8 mouse cellular contexts compared by ENCODE assay signal in genomic region chr11:68973250-68974058, GRCm38 (mm10). TPM values are rescaled to one million over a fixed set of nuclear protein-coding genes. Genes with fewer than 3 reads are reported as not detected.
DNase-seq lines count a peak whose midpoint lies in the region; ATAC-seq lines count a peak whose summit lies in the region.
"Not testable (repeated sequence)": the region's sequence is repeated elsewhere in the genome, so short reads cannot be mapped to it uniquely, and the experiment has no call there.

No protein-coding gene starts in this region.

- peak overlapping the region; percentile 53 for H3K4me2 ChIP-seq in embryonic facial prominence, embryonic 14.5 days (ENCODE audit: low read depth, low read length)
- H3K4me2 ChIP-seq in limb, embryonic 13.5 days (replicated peaks) = peak overlapping the region; percentile 70
- peak overlapping the region; percentile 79 for H3K4me2 ChIP-seq in midbrain, embryonic 15.5 days

- H3K36me3 ChIP-seq in embryonic facial prominence, embryonic 14.5 days (ENCODE audit: control insufficient read depth, insufficient read depth, low read length); limb, embryonic 13.5 days; midbrain, embryonic 15.5 days (replicated peaks): not testable (repeated sequence)

- under 1% methylated on average over 37 of the region's 38 CpGs for WGBS in embryonic facial prominence, embryonic 14.5 days
- WGBS in limb, embryonic 13.5 days = under 1% methylated on average over 38 of the region's 38 CpGs
- under 1% methylated on average over 38 of the region's 38 CpGs for WGBS in midbrain, embryonic 15.5 days

- H3K27me3 ChIP-seq in embryonic facial prominence, embryonic 14.5 days (replicated peaks; ENCODE audit: control insufficient read depth, insufficient read depth, low read length); limb, embryonic 13.5 days; midbrain, embryonic 15.5 days (replicated peaks): not testable (repeated sequence)

- ATAC-seq in embryonic facial prominence, embryonic 14.5 days (ENCODE audit: low read depth) = peak; percentile 90
- ATAC-seq in limb, embryonic 13.5 days (ENCODE audit: low FRiP score, low read depth) = peak; percentile 94
- peak; percentile 86 for ATAC-seq in midbrain, embryonic 15.5 days (replicated peaks)

- H3K9me3 ChIP-seq in embryonic facial prominence, embryonic 14.5 days (ENCODE audit: control insufficient read depth, low read length); limb, embryonic 13.5 days; midbrain, embryonic 15.5 days: not testable (repeated sequence)

- H3K9ac ChIP-seq in embryonic facial prominence, embryonic 14.5 days (ENCODE audit: low read depth, low read length) = peak overlapping the region; percentile 39
- peak overlapping the region; percentile 60 for H3K9ac ChIP-seq in limb, embryonic 13.5 days
- peak overlapping the region; percentile 12; the same call in 1 of the 2 replicates for H3K9ac ChIP-seq in midbrain, embryonic 15.5 days

- H3K4me1 ChIP-seq in embryonic facial prominence, embryonic 14.5 days (ENCODE audit: control insufficient read depth, insufficient read depth, low read length) = not testable (repeated sequence)
- peaks cover 14% of the 10 kb centered on the region for H3K4me1 ChIP-seq in limb, embryonic 13.5 days
- peaks cover 13% of the 10 kb centered on the region for H3K4me1 ChIP-seq in midbrain, embryonic 15.5 days

- DNase-seq in 3T3-L1 (ENCODE audit: low read depth, low spot score) = peak; percentile 89
- DNase-seq in adrenal gland, postnatal 4 days (ENCODE audit: low spot score in 2 of 2) = peak; percentile 75 to 78
- DNase-seq in embryonic facial prominence, embryonic 14.5 days (ENCODE audit: low spot score) = peak; percentile 91
- peak; percentile 89 for DNase-seq in heart, adult 8-10 months (ENCODE audit: low spot score)
- DNase-seq in kidney, adult 8-10 months = peak; percentile 85 to 90
- DNase-seq in spleen, adult 18-20 months = peak; percentile 52 to 71

- not testable (repeated sequence) for H3K27ac ChIP-seq in embryonic facial prominence, embryonic 14.5 days (replicated peaks; ENCODE audit: low read depth, low read length); limb, embryonic 13.5 days; midbrain, embryonic 15.5 days

- peak overlapping the region; percentile 47 for H3K4me3 ChIP-seq in embryonic facial prominence, embryonic 14.5 days (ENCODE audit: low read depth, low read length)
- H3K4me3 ChIP-seq in limb, embryonic 13.5 days = peak overlapping the region; percentile 49
- peak overlapping the region; percentile 44 for H3K4me3 ChIP-seq in midbrain, embryonic 15.5 days

RNA-seq across cellular contexts. Expression of gene Rangrf, which starts 1.5 kb away (rescaled TPM):
- 10 to 100 TPM; 19.4 to 20.1 TPM for total RNA-seq in adrenal gland, postnatal 4 days (2021)
- 44.9 and 50.1 TPM in 2 replicates for polyA plus RNA-seq in embryonic facial prominence, embryonic 14.5 days (2014; fragmentation: Nextera tagmentation; extraction: Ambion mirVana)
- 10 to 100 TPM; 81.3 to 98.3 (median 89.4) TPM for total RNA-seq in heart, adult 8-10 months (2022)
- 54.5 and 58.1 TPM in 2 replicates for polyA plus RNA-seq in limb, embryonic 13.5 days (2015; fragmentation: Nextera tagmentation; extraction: Ambion mirVana)
- polyA plus RNA-seq in midbrain, embryonic 15.5 days (2015; fragmentation: Nextera tagmentation; extraction: Ambion mirVana) = 22.0 and 22.7 TPM in 2 replicates

RNA-seq across cellular contexts. Expression of gene Slc25a35, which starts 5.5 kb away (rescaled TPM):
- total RNA-seq in adrenal gland, postnatal 4 days (2021) = 1 to 10 TPM; 5.8 to 5.9 TPM
- 3.4 and 5.0 TPM in 2 replicates for polyA plus RNA-seq in embryonic facial prominence, embryonic 14.5 days (2014; fragmentation: Nextera tagmentation; extraction: Ambion mirVana)
- 1 to 10 TPM; 3.4 to 8.3 (median 6.3) TPM for total RNA-seq in heart, adult 8-10 months (2022)
- 2.4 and 3.0 TPM in 2 replicates for polyA plus RNA-seq in limb, embryonic 13.5 days (2015; fragmentation: Nextera tagmentation; extraction: Ambion mirVana)
- polyA plus RNA-seq in midbrain, embryonic 15.5 days (2015; fragmentation: Nextera tagmentation; extraction: Ambion mirVana) = 1.3 and 1.6 TPM in 2 replicates

RNA-seq across cellular contexts. Expression of gene Arhgef15, which starts 16.2 kb away (rescaled TPM):
- 10 to 100 TPM; 28.6 to 29.5 TPM for total RNA-seq in adrenal gland, postnatal 4 days (2021)
- 7.3 and 8.9 TPM in 2 replicates for polyA plus RNA-seq in embryonic facial prominence, embryonic 14.5 days (2014; fragmentation: Nextera tagmentation; extraction: Ambion mirVana)
- total RNA-seq in heart, adult 8-10 months (2022) = 10 to 100 TPM; 26.6 to 30.9 (median 30.1) TPM
- 6.3 and 7.2 TPM in 2 replicates for polyA plus RNA-seq in limb, embryonic 13.5 days (2015; fragmentation: Nextera tagmentation; extraction: Ambion mirVana)
- polyA plus RNA-seq in midbrain, embryonic 15.5 days (2015; fragmentation: Nextera tagmentation; extraction: Ambion mirVana) = 24.2 and 28.7 TPM in 2 replicates

RNA-seq across cellular contexts. Expression of gene Pfas, which starts 34.8 kb away (rescaled TPM):
- 10 to 100 TPM; 37.5 to 42.3 TPM for total RNA-seq in adrenal gland, postnatal 4 days (2021)
- polyA plus RNA-seq in embryonic facial prominence, embryonic 14.5 days (2014; fragmentation: Nextera tagmentation; extraction: Ambion mirVana) = 19.1 and 21.9 TPM in 2 replicates
- total RNA-seq in heart, adult 8-10 months (2022) = 1 to 10 TPM; 4.5 to 8.2 (median 5.3) TPM
- polyA plus RNA-seq in limb, embryonic 13.5 days (2015; fragmentation: Nextera tagmentation; extraction: Ambion mirVana) = 39.6 and 40.6 TPM in 2 replicates
- polyA plus RNA-seq in midbrain, embryonic 15.5 days (2015; fragmentation: Nextera tagmentation; extraction: Ambion mirVana) = 16.9 and 18.7 TPM in 2 replicates

RNA-seq across cellular contexts. Expression of gene Ctc1, which starts 42.3 kb away (rescaled TPM):
- total RNA-seq in adrenal gland, postnatal 4 days (2021) = 10 to 100 TPM; 50.2 to 51.3 TPM
- polyA plus RNA-seq in embryonic facial prominence, embryonic 14.5 days (2014; fragmentation: Nextera tagmentation; extraction: Ambion mirVana) = 36.5 and 47.3 TPM in 2 replicates
- total RNA-seq in heart, adult 8-10 months (2022) = 10 to 100 TPM; 13.0 to 19.5 (median 14.9) TPM
- polyA plus RNA-seq in limb, embryonic 13.5 days (2015; fragmentation: Nextera tagmentation; extraction: Ambion mirVana) = 55.5 and 60.4 TPM in 2 replicates
- 67.0 and 73.5 TPM in 2 replicates for polyA plus RNA-seq in midbrain, embryonic 15.5 days (2015; fragmentation: Nextera tagmentation; extraction: Ambion mirVana)
